Mouse (Mus musculus) effector memory CD4-positive, alpha-beta T cell, adult 5 months (primary cell): Measurements from ENCODE around the gene Nipsnap1. TPM values are rescaled to one million over a fixed set of nuclear protein-coding genes. Genes with fewer than 3 reads are reported as not detected.

ENCODE experiments used
- polyA plus RNA-seq: library from polyadenylated mRNA; unstranded; fragments of 100-300 nt; shearing (Covaris generic); gene quantifications from one replicate; pipeline ENCODE4 v1.2.1, GENCODE M21; 2017

Gene Nipsnap1
- polyA plus RNA-seq = 23.3 TPM

GRCm38 (mm10) chr11:4873755-4874475 lies at the start of gene Nipsnap1:
Gene Nipsnap1 (plus strand): TSS chr11:4873951.

GRCm38 (mm10) chr11:4849258-4849943 lies 24.4 kb upstream of the Nipsnap1 start, which contains the start of gene Nf2:
Gene Nf2 (minus strand): TSS chr11:4849536.

GRCm38 (mm10) chr11:4894848-4895816 lies 21.4 kb downstream of the Nipsnap1 start, which contains the start of gene Thoc5:
Gene Thoc5 (plus strand): TSS chr11:4895320.

Other genes starting within 250 kb of the Nipsnap1 start
- gene Ascc2, start 236.2 kb upstream of the Nipsnap1 start, polyA plus RNA-seq = 37.7 TPM
- 244 TPM for gene Uqcr10, start 169.6 kb upstream of the Nipsnap1 start, polyA plus RNA-seq
- 42.0 TPM for gene Zmat5, start 169.3 kb upstream of the Nipsnap1 start, polyA plus RNA-seq
- not detected for gene Cabp7, start 127.2 kb upstream of the Nipsnap1 start, polyA plus RNA-seq
- 45.0 TPM for gene Nf2, start 24.4 kb upstream of the Nipsnap1 start, polyA plus RNA-seq
- 28.7 TPM for gene Thoc5, start 21.4 kb downstream of the Nipsnap1 start, polyA plus RNA-seq
- gene Nefh, start 74.1 kb downstream of the Nipsnap1 start, polyA plus RNA-seq = 4.7 TPM
- gene Ap1b1, start 112.9 kb downstream of the Nipsnap1 start, polyA plus RNA-seq = 104 TPM
- not detected for gene Rasl10a, start 184.2 kb downstream of the Nipsnap1 start, polyA plus RNA-seq
- 8.3 TPM for gene Gas2l1, start 191.4 kb downstream of the Nipsnap1 start, polyA plus RNA-seq
- gene Rhbdd3, start 225.0 kb downstream of the Nipsnap1 start, polyA plus RNA-seq = 7.8 TPM
- 730 TPM for gene Ewsr1, start 225.3 kb downstream of the Nipsnap1 start, polyA plus RNA-seq